Mouse (Mus musculus) embryonic facial prominence, embryonic 13.5 days (tissue): ENCODE results near the gene Stk32b. TPM values are rescaled to one million over a fixed set of nuclear protein-coding genes. Genes with fewer than 3 reads are reported as not detected.

Experiments used
- ATAC-seq: fragments of 200-750 bp; cut with Nextera tagmentation; 2 replicates; pipeline ENCODE4 v1.8.0; 2017; ENCODE audit warnings: low read depth; ENCODE audit not compliant: insufficient number of reproducible peaks, insufficient read depth, low FRiP score, low TSS enrichment
- H3K27ac ChIP-seq: fragments of 300-500 bp; sonication (generic); 2 replicates; pipeline ENCODE4 v1.5.1; 2015; ENCODE audit warnings: moderate library complexity, mild to moderate bottlenecking, inconsistent platforms
- H3K27me3 ChIP-seq: fragments of 300-500 bp; sonication (generic); 2 replicates; pipeline ENCODE4 v1.6.1; 2015; ENCODE audit warnings: mild to moderate bottlenecking, inconsistent platforms
- H3K36me3 ChIP-seq: fragments of 300-500 bp; sonication (generic); 2 replicates; pipeline ENCODE4 v1.6.1; 2015; ENCODE audit warnings: mild to moderate bottlenecking, inconsistent platforms
- H3K4me1 ChIP-seq: fragments of 300-500 bp; sonication (generic); 2 replicates; pipeline ENCODE4 v1.6.1; 2015; ENCODE audit warnings: inconsistent platforms
- H3K4me2 ChIP-seq: fragments of 300-500 bp; sonication (generic); 2 replicates; pipeline ENCODE4 v1.6.1; 2015; ENCODE audit warnings: moderate library complexity, mild to moderate bottlenecking, inconsistent platforms
- H3K4me3 ChIP-seq: fragments of 300-500 bp; sonication (generic); 2 replicates; pipeline ENCODE4 v1.5.1; 2015; ENCODE audit warnings: mild to moderate bottlenecking, inconsistent platforms
- H3K9ac ChIP-seq: fragments of 300-500 bp; sonication (generic); 2 replicates; pipeline ENCODE4 v1.6.1; 2015; ENCODE audit warnings: mild to moderate bottlenecking, inconsistent platforms
- H3K9me3 ChIP-seq: fragments of 300-500 bp; sonication (generic); 2 replicates; pipeline ENCODE4 v1.6.1; 2016; ENCODE audit warnings: inconsistent platforms
- WGBS: fragments of 180-500 bp; shearing (Covaris S2); methylation state at CpG from one replicate; pipeline ENCODE4 v1.1.7; 2015; ENCODE audit warnings: mixed read lengths; 5-methylcytosine and 5-hydroxymethylcytosine counted together
- polyA plus RNA-seq: library from polyadenylated mRNA; unstranded; fragments of >200 nt; fragmentation: Nextera tagmentation; extraction: Ambion mirVana; gene quantifications from 2 replicates; pipeline ENCODE4 v1.2.1, GENCODE M21; 2015

The Stk32b gene
- polyA plus RNA-seq, 1 experiment from 2014 or later, result 5.5 TPM

GRCm38 (mm10) chr5:37587861-37588260 is 129.1 kb downstream of the Stk32b start:
- WGBS, result 81% methylated on average over 5 of the region's 5 CpGs
- no peaks in the 10 kb centered on the region for H3K4me1 ChIP-seq
- no peak overlapping the region for H3K9ac ChIP-seq
- no peak for ATAC-seq
- H3K9me3 ChIP-seq, result no peaks in the 10 kb centered on the region
- no peak overlapping the region for H3K4me3 ChIP-seq
- no peaks in the 10 kb centered on the region for H3K27me3 ChIP-seq
- H3K27ac ChIP-seq, result no peak overlapping the region
- H3K36me3 ChIP-seq, result no peaks in the 10 kb centered on the region
- no peak overlapping the region for H3K4me2 ChIP-seq

- ATAC-seq, result no peak
- Histone ChIP-seq H3K4me1 (no peaks in the 10 kb centered on the region), H3K27ac (no peak overlapping the region), H3K4me2 (no peak overlapping the region), H3K27me3 (no peaks in the 10 kb centered on the region), H3K9ac (no peak overlapping the region), H3K9me3 (no peaks in the 10 kb centered on the region), H3K4me3 (no peak overlapping the region), H3K36me3 (no peaks in the 10 kb centered on the region)
- 70% methylated on average over 6 of the region's 6 CpGs for WGBS
Measured at GRCm38 (mm10) chr5:37586071-37586470, 130.9 kb downstream of the Stk32b start.

GRCm38 (mm10) chr5:37575427-37575826 is 141.5 kb downstream of the Stk32b start:
- Histone ChIP-seq H3K36me3 (no peaks in the 10 kb centered on the region), H3K27ac (no peak overlapping the region), H3K4me2 (no peak overlapping the region), H3K9me3 (no peaks in the 10 kb centered on the region), H3K4me1 (no peaks in the 10 kb centered on the region), H3K27me3 (no peaks in the 10 kb centered on the region), H3K4me3 (no peak overlapping the region), H3K9ac (no peak overlapping the region)
- no peak for ATAC-seq
- WGBS, result 82% methylated on average over 6 of the region's 6 CpGs

GRCm38 (mm10) chr5:37557274-37557815 is 159.6 kb downstream of the Stk32b start:
- H3K27me3 ChIP-seq, result no peaks in the 10 kb centered on the region
- H3K4me2 ChIP-seq, result no peak overlapping the region
- H3K9ac ChIP-seq, result no peak overlapping the region
- no peaks in the 10 kb centered on the region for H3K36me3 ChIP-seq
- ATAC-seq, result no peak
- WGBS, result 65% methylated on average over 6 of the region's 6 CpGs
- H3K4me3 ChIP-seq, result no peak overlapping the region
- H3K9me3 ChIP-seq, result no peaks in the 10 kb centered on the region
- H3K27ac ChIP-seq, result no peak overlapping the region
- no peaks in the 10 kb centered on the region for H3K4me1 ChIP-seq

- no peaks in the 10 kb centered on the region for H3K4me1 ChIP-seq
- no peak for ATAC-seq
- no peaks in the 10 kb centered on the region for H3K9me3 ChIP-seq
- 85% methylated on average over 4 of the region's 4 CpGs for WGBS
- H3K27me3 ChIP-seq, result no peaks in the 10 kb centered on the region
- H3K27ac ChIP-seq, result no peak overlapping the region
- H3K4me3 ChIP-seq, result no peak overlapping the region
- no peak overlapping the region for H3K9ac ChIP-seq
- H3K4me2 ChIP-seq, result no peak overlapping the region
- H3K36me3 ChIP-seq, result no peaks in the 10 kb centered on the region
Measured at GRCm38 (mm10) chr5:37554231-37554630, 162.7 kb downstream of the Stk32b start.

- H3K27ac ChIP-seq, result no peak overlapping the region
- no peak overlapping the region for H3K4me3 ChIP-seq
- H3K9ac ChIP-seq, result no peak overlapping the region
- no peaks in the 10 kb centered on the region for H3K27me3 ChIP-seq
- no peaks in the 10 kb centered on the region for H3K9me3 ChIP-seq
- H3K4me2 ChIP-seq, result no peak overlapping the region
- 78% methylated on average over 5 of the region's 5 CpGs for WGBS
- no peaks in the 10 kb centered on the region for H3K36me3 ChIP-seq
- no peaks in the 10 kb centered on the region for H3K4me1 ChIP-seq
- no peak for ATAC-seq
Measured at GRCm38 (mm10) chr5:37551649-37552048, 165.3 kb downstream of the Stk32b start.

GRCm38 (mm10) chr5:37535726-37536293 is 181.2 kb downstream of the Stk32b start:
- no peaks in the 10 kb centered on the region for H3K4me1 ChIP-seq
- WGBS, result 63% methylated on average over 4 of the region's 4 CpGs
- no peaks in the 10 kb centered on the region for H3K36me3 ChIP-seq
- H3K4me3 ChIP-seq, result no peak overlapping the region
- ATAC-seq, result no peak
- no peak overlapping the region for H3K27ac ChIP-seq
- H3K9me3 ChIP-seq, result no peaks in the 10 kb centered on the region
- no peak overlapping the region for H3K4me2 ChIP-seq
- H3K27me3 ChIP-seq, result no peaks in the 10 kb centered on the region
- H3K9ac ChIP-seq, result no peak overlapping the region

DNA sequence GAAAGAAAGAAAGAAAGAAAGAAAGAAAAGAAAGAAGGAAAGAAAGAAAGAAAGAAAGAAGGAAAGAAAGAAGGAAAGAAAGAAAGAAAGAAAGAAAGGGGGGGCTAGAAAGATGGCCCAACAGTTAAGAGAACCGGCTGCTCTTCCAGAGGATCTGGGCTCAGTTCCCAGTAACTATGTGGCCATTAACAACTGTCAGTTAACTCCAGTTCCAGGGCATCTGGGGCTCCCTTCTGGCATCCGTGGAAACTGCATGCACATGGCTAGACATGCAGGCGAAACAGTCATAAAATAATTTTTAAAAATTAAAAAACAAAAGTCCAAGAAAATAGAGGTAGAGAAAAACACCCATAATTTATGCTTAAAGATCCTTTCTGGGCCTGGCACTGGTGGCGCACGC is 181.7 kb downstream of the Stk32b start:
- ATAC-seq, result no peak
- Histone ChIP-seq H3K27ac (no peak overlapping the region), H3K27me3 (no peaks in the 10 kb centered on the region), H3K9me3 (no peaks in the 10 kb centered on the region), H3K9ac (no peak overlapping the region), H3K4me2 (no peak overlapping the region), H3K4me3 (no peak overlapping the region), H3K4me1 (no peaks in the 10 kb centered on the region), H3K36me3 (no peaks in the 10 kb centered on the region)
- 83% methylated on average over 5 of the region's 5 CpGs for WGBS

DNA sequence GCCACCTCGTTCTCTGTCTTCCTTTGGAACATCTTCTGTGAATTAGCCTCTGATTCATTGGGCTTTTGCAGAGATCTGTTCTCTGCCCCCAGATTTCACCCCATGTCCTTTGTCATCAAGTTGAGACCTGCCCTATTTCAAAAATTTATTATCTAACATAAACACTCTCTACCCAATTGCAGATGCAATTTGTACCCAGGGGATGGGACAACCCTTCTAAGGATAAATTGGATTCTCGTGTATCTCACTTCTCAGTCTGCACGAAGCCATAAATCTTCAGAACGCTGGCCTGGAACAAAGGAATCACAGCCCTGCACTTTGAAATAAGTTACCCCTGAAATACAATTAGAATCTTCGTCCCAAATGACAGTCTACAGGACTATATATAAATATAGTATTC is 191.6 kb downstream of the Stk32b start:
- Histone ChIP-seq H3K27me3 (no peaks in the 10 kb centered on the region), H3K9me3 (no peaks in the 10 kb centered on the region), H3K4me1 (no peaks in the 10 kb centered on the region), H3K9ac (no peak overlapping the region), H3K4me2 (no peak overlapping the region), H3K4me3 (no peak overlapping the region), H3K36me3 (no peaks in the 10 kb centered on the region), H3K27ac (no peak overlapping the region)
- no peak for ATAC-seq
- 78% methylated on average over 5 of the region's 5 CpGs for WGBS

GRCm38 (mm10) chr5:37520441-37520840 is 196.5 kb downstream of the Stk32b start:
- no peak overlapping the region for H3K27ac ChIP-seq
- no peaks in the 10 kb centered on the region for H3K27me3 ChIP-seq
- no peak overlapping the region for H3K4me2 ChIP-seq
- no peak overlapping the region for H3K9ac ChIP-seq
- no peaks in the 10 kb centered on the region for H3K36me3 ChIP-seq
- H3K9me3 ChIP-seq, result no peaks in the 10 kb centered on the region
- no peaks in the 10 kb centered on the region for H3K4me1 ChIP-seq
- no peak for ATAC-seq
- 77% methylated on average over 3 of the region's 3 CpGs for WGBS
- H3K4me3 ChIP-seq, result no peak overlapping the region

DNA sequence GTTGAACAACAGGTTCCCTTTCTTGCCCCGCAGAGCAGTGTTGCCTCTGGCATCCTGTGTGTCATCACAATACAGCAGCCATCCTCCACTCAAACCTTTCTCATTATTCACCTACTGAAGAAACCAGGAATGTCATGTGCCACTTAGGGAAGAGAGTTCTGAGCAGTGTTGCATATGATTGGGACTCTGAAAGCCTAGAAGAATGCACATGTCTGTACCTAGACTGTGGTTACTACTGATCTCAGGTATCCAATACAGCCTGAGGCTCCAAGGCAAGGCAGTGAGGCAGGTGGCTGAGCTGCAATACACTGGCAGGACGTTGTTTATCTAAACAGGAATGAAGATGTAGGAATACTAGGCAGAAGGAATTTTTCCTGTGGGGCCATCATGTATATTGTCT is 204.5 kb downstream of the Stk32b start:
- 20% methylated on average over 2 of the region's 2 CpGs for WGBS
- no peak overlapping the region for H3K27ac ChIP-seq
- no peaks in the 10 kb centered on the region for H3K9me3 ChIP-seq
- no peaks in the 10 kb centered on the region for H3K36me3 ChIP-seq
- 0 out of 2 replicates have a peak, but pooled peaks cover 6% of the 10 kb centered on the region for H3K4me1 ChIP-seq
- H3K4me2 ChIP-seq, result no peak overlapping the region
- no peaks in the 10 kb centered on the region for H3K27me3 ChIP-seq
- ATAC-seq, result no peak
- H3K9ac ChIP-seq, result no peak overlapping the region
- no peak overlapping the region for H3K4me3 ChIP-seq

- H3K9me3 ChIP-seq, result no peaks in the 10 kb centered on the region
- H3K4me1 ChIP-seq, result no peaks in the 10 kb centered on the region
- H3K27ac ChIP-seq, result no peak overlapping the region
- H3K4me3 ChIP-seq, result no peak overlapping the region
- no peak for ATAC-seq
- WGBS, result 56% methylated on average over 12 of the region's 12 CpGs
- no peak overlapping the region for H3K9ac ChIP-seq
- H3K27me3 ChIP-seq, result no peaks in the 10 kb centered on the region
- H3K4me2 ChIP-seq, result no peak overlapping the region
- no peaks in the 10 kb centered on the region for H3K36me3 ChIP-seq
Measured at GRCm38 (mm10) chr5:37506880-37507519, 210.0 kb downstream of the Stk32b start.
